Mouse (Mus musculus): ENCODE data around the gene Ipp.

Gene Ipp

GRCm38 (mm10) chr4:116507425-116508218 is at the start of gene Ipp:
TSS of gene Ipp (plus strand) at chr4:116507549.
- peak; percentile 74 for DNase-seq (ENCODE audit: low read depth)

GRCm38 (mm10) chr4:116461943-116462342 is 45.4 kb upstream of the Ipp start:
- no peak for DNase-seq (ENCODE audit: low read depth)

- no peak for DNase-seq (ENCODE audit: low read depth)
These were observed 43.9 kb upstream of the Ipp start for GRCm38 (mm10) chr4:116463231-116464125.

- DNase-seq (ENCODE audit: low read depth): peak; percentile 92
These were observed 43.0 kb upstream of the Ipp start, which contains the start of gene Mast2 for GRCm38 (mm10) chr4:116464126-116464981. TSS of gene Mast2 (minus strand) at chr4:116464183.

- no peak for DNase-seq (ENCODE audit: low read depth)
These were observed 26.0 kb upstream of the Ipp start for GRCm38 (mm10) chr4:116481322-116481721.

GRCm38 (mm10) chr4:116483476-116483875 is 23.9 kb upstream of the Ipp start:
- no peak for DNase-seq (ENCODE audit: low read depth)

GRCm38 (mm10) chr4:116491119-116491536 is 16.2 kb upstream of the Ipp start:
- no peak for DNase-seq (ENCODE audit: low read depth)

GRCm38 (mm10) chr4:116491886-116492285 is 15.5 kb upstream of the Ipp start:
- DNase-seq (ENCODE audit: low read depth): no peak

- DNase-seq (ENCODE audit: low read depth): no peak
These were observed 14.9 kb upstream of the Ipp start for GRCm38 (mm10) chr4:116492460-116492859.

GRCm38 (mm10) chr4:116493646-116494045 is 13.7 kb upstream of the Ipp start:
- no peak for DNase-seq (ENCODE audit: low read depth)

- no peak for DNase-seq (ENCODE audit: low read depth)
These were observed 7.4 kb upstream of the Ipp start for GRCm38 (mm10) chr4:116499978-116500377.

GRCm38 (mm10) chr4:116506886-116507424 is 394 bp upstream of the Ipp start:
- DNase-seq (ENCODE audit: low read depth): no peak

GRCm38 (mm10) chr4:116531109-116531508 is 23.8 kb downstream of the Ipp start:
- DNase-seq (ENCODE audit: low read depth): no peak

GRCm38 (mm10) chr4:116536351-116536750 is 29.0 kb downstream of the Ipp start:
- DNase-seq (ENCODE audit: low read depth): no peak

- no peak for DNase-seq (ENCODE audit: low read depth)
These were observed 30.4 kb downstream of the Ipp start for GRCm38 (mm10) chr4:116537737-116538136.

GRCm38 (mm10) chr4:116550432-116550831 is 43.1 kb downstream of the Ipp start:
- no peak for DNase-seq (ENCODE audit: low read depth)

GRCm38 (mm10) chr4:116553035-116553434 is 45.7 kb downstream of the Ipp start:
- no peak for DNase-seq (ENCODE audit: low read depth)

GRCm38 (mm10) chr4:116555413-116556300 is 48.3 kb downstream of the Ipp start, which contains the start of gene Tmem69:
TSS of gene Tmem69 (minus strand) at chr4:116555936.
- DNase-seq (ENCODE audit: low read depth): peak; percentile 59

GRCm38 (mm10) chr4:116556561-116557305 is 49.4 kb downstream of the Ipp start:
- DNase-seq (ENCODE audit: low read depth): peak; percentile 83

Data from fibroblast of lung, adult 2 months (primary cell).